Mouse (Mus musculus): ENCODE results near the gene Bcan. TPM values are rescaled to one million over a fixed set of nuclear protein-coding genes. Genes with fewer than 3 reads are reported as not detected.

Bcan gene
- total RNA-seq (2012; rRNA removed) = 1.4 and 2.6 TPM in 2 replicates

- H3K9ac ChIP-seq (ENCODE audit: insufficient read depth, low read depth, low read length, poor library complexity, severe bottlenecking) = peak within 1 kb of the TSS; percentile 48
- in situ Hi-C loops (cut with MboI; ENCODE audit: low sequenced_read_pairs in 2 of 2, unreplicated experiment in 2 of 2) = no loop called here
- H3K9me3 ChIP-seq (ENCODE audit: control insufficient read depth, insufficient read depth, low read depth, low read length) = no peaks in the 10 kb centered on the region
- peak within 1 kb of the TSS; percentile 75 to 80 for H3K4me3 ChIP-seq (ENCODE audit: insufficient read depth in 1 of 2, low read depth in 1 of 2, low read length in 2 of 2, poor library complexity in 1 of 2, severe bottlenecking in 1 of 2)
- H3K36me3 ChIP-seq (ENCODE audit: control insufficient read depth, insufficient read depth, low read length, poor library complexity, severe bottlenecking) = no peaks in the 10 kb centered on the region
- peak; percentile 41 for DNase-seq (ENCODE audit: low read depth, low spot score)
- no peak within 1 kb of the TSS for H3K27ac ChIP-seq (ENCODE audit: insufficient read depth, low read depth, low read length, poor library complexity, severe bottlenecking)
- no peak for TF ChIP-seq CHD2 (IDR thresholded peaks at IDR 0.05; ENCODE audit: low read depth, low read length)
- TF ChIP-seq HCFC1 (IDR thresholded peaks at IDR 0.05; ENCODE audit: borderline replicate concordance, insufficient read depth, low read length) = no peak
- TF ChIP-seq ZC3H11A (IDR thresholded peaks at IDR 0.05; ENCODE audit: borderline replicate concordance, low read depth, low read length) = no peak
- no peak for TF ChIP-seq ZNF384 (IDR thresholded peaks at IDR 0.05; ENCODE audit: low read depth, low read length)
- TF ChIP-seq MAFK (IDR thresholded peaks at IDR 0.05; ENCODE audit: insufficient read depth, low read depth, low read length) = no peak
- peaks cover 0 to 18% of the 10 kb centered on the region in 2 experiments; a peak in 2 of 4 replicates for H3K4me1 ChIP-seq (ENCODE audit: control insufficient read depth in 2 of 2, insufficient read depth in 2 of 2, low read length in 2 of 2, poor library complexity in 1 of 2)
These were observed at the start of gene Bcan for GRCm38 (mm10) chr3:88000181-88000580. Gene Bcan (minus strand): TSS chr3:88000230.

GRCm38 (mm10) chr3:88049532-88049931 lies 49.5 kb upstream of the Bcan start:
- in situ Hi-C loops (cut with MboI; ENCODE audit: low sequenced_read_pairs in 2 of 2, unreplicated experiment in 2 of 2) = no loop called here
- no peaks in the 10 kb centered on the region for H3K9me3 ChIP-seq (ENCODE audit: control insufficient read depth, insufficient read depth, low read depth, low read length)
- H3K36me3 ChIP-seq (ENCODE audit: control insufficient read depth, insufficient read depth, low read length, poor library complexity, severe bottlenecking) = peaks cover 25% of the 10 kb centered on the region
- H3K27ac ChIP-seq (ENCODE audit: insufficient read depth, low read depth, low read length, poor library complexity, severe bottlenecking) = no peak overlapping the region
- H3K4me1 ChIP-seq (ENCODE audit: control insufficient read depth in 2 of 2, insufficient read depth in 2 of 2, low read length in 2 of 2, poor library complexity in 1 of 2) = no peaks in the 10 kb centered on the region
- no peak overlapping the region for H3K9ac ChIP-seq (ENCODE audit: insufficient read depth, low read depth, low read length, poor library complexity, severe bottlenecking)
- DNase-seq (ENCODE audit: low read depth, low spot score) = no peak
- H3K4me3 ChIP-seq (ENCODE audit: insufficient read depth in 1 of 2, low read depth in 1 of 2, low read length in 2 of 2, poor library complexity in 1 of 2, severe bottlenecking in 1 of 2) = no peak overlapping the region
- TF ChIP-seq CHD2 (IDR thresholded peaks at IDR 0.05; ENCODE audit: low read depth, low read length) (no peak), ZNF384 (IDR thresholded peaks at IDR 0.05; ENCODE audit: low read depth, low read length) (no peak), MAFK (IDR thresholded peaks at IDR 0.05; ENCODE audit: insufficient read depth, low read depth, low read length) (no peak), HCFC1 (IDR thresholded peaks at IDR 0.05; ENCODE audit: borderline replicate concordance, insufficient read depth, low read length) (no peak), ZC3H11A (IDR thresholded peaks at IDR 0.05; ENCODE audit: borderline replicate concordance, low read depth, low read length) (no peak)

GRCm38 (mm10) chr3:88042661-88043421 lies 42.8 kb upstream of the Bcan start, which contains the start of gene Gpatch4:
Gene Gpatch4 (plus strand): TSS chr3:88043108.
- H3K4me3 ChIP-seq (ENCODE audit: insufficient read depth in 1 of 2, low read depth in 1 of 2, low read length in 2 of 2, poor library complexity in 1 of 2, severe bottlenecking in 1 of 2) = peak within 1 kb of the TSS; percentile 97
- TF ChIP-seq HCFC1 (IDR thresholded peaks at IDR 0.05; ENCODE audit: borderline replicate concordance, insufficient read depth, low read length) = peak; percentile 81
- TF ChIP-seq ZNF384 (IDR thresholded peaks at IDR 0.05; ENCODE audit: low read depth, low read length) = no peak
- no peak for TF ChIP-seq MAFK (IDR thresholded peaks at IDR 0.05; ENCODE audit: insufficient read depth, low read depth, low read length)
- in situ Hi-C loops (cut with MboI; ENCODE audit: low sequenced_read_pairs in 2 of 2, unreplicated experiment in 2 of 2) = no loop called here
- 0 out of 2 replicates have a peak within 1 kb of the TSS, but pooled peaks have one; percentile 39 for H3K27ac ChIP-seq (ENCODE audit: insufficient read depth, low read depth, low read length, poor library complexity, severe bottlenecking)
- H3K4me1 ChIP-seq (ENCODE audit: control insufficient read depth in 2 of 2, insufficient read depth in 2 of 2, low read length in 2 of 2, poor library complexity in 1 of 2) = no peaks in the 10 kb centered on the region; a peak in 1 of 4 replicates
- DNase-seq (ENCODE audit: low read depth, low spot score) = peak; percentile 93
- H3K36me3 ChIP-seq (ENCODE audit: control insufficient read depth, insufficient read depth, low read length, poor library complexity, severe bottlenecking) = 0 out of 2 replicates have a peak, but pooled peaks cover 2% of the 10 kb centered on the region
- no peaks in the 10 kb centered on the region for H3K9me3 ChIP-seq (ENCODE audit: control insufficient read depth, insufficient read depth, low read depth, low read length)
- peak within 1 kb of the TSS; percentile 95 for H3K9ac ChIP-seq (ENCODE audit: insufficient read depth, low read depth, low read length, poor library complexity, severe bottlenecking)

GRCm38 (mm10) chr3:88035561-88036293 lies 35.7 kb upstream of the Bcan start:
- Histone ChIP-seq H3K4me3 (ENCODE audit: insufficient read depth in 1 of 2, low read depth in 1 of 2, low read length in 2 of 2, poor library complexity in 1 of 2, severe bottlenecking in 1 of 2) (no peak overlapping the region), H3K9ac (ENCODE audit: insufficient read depth, low read depth, low read length, poor library complexity, severe bottlenecking) (no peak overlapping the region), H3K36me3 (ENCODE audit: control insufficient read depth, insufficient read depth, low read length, poor library complexity, severe bottlenecking) (no peaks in the 10 kb centered on the region), H3K4me1 (ENCODE audit: control insufficient read depth in 2 of 2, insufficient read depth in 2 of 2, low read length in 2 of 2, poor library complexity in 1 of 2) (peaks cover 0 to 6% of the 10 kb centered on the region in 2 experiments; a peak in 1 of 4 replicates), H3K27ac (ENCODE audit: insufficient read depth, low read depth, low read length, poor library complexity, severe bottlenecking) (no peak overlapping the region), H3K9me3 (ENCODE audit: control insufficient read depth, insufficient read depth, low read depth, low read length) (no peaks in the 10 kb centered on the region)
- TF ChIP-seq MAFK (IDR thresholded peaks at IDR 0.05; ENCODE audit: insufficient read depth, low read depth, low read length) (no peak), HCFC1 (IDR thresholded peaks at IDR 0.05; ENCODE audit: borderline replicate concordance, insufficient read depth, low read length) (no peak)
- no peak for DNase-seq (ENCODE audit: low read depth, low spot score)
- in situ Hi-C loops (cut with MboI; ENCODE audit: low sequenced_read_pairs in 2 of 2, unreplicated experiment in 2 of 2) = no loop called here

All from ES-E14 (cell line).